Mouse (Mus musculus) fat pad, adult 2 months (tissue): ENCODE results near the gene Cfap99.

ENCODE experiments used
- DNase-seq: peaks from one replicate; pipeline ENCODE4 v3.0.0-alpha.2; 2011; ENCODE audit warnings: low read depth, low spot score; ENCODE audit errors: extremely low read depth

Cfap99 gene

DNA sequence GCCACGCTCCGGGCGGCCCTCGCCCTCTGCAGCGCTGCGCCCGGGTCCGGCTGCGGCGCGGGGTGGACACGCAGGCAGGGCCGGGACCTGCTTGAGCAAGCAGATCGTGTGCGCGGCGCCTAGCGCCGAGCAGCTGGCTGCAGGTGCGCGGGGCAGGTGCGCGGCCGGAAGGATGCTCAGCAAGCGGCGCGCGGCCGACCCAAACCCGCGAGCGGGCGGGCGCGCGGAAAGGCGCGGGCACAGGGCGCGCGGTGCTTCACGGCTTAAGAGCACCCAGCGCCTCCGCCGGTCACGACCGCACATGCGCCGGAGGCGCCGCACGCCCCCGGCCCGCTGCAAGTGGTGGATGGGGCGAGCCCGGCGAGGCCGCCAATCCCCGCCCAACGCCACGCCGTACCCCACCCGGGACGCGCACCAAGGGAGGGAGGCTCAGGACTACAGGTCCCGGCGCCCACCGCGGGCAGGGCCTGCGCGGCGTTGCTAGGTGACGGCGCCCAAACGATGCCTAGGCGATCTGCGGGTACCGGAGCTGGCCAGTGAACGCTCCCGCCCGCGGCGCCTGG lies at the start of gene Cfap99, which contains the start of gene Zfyve28:
TSS of gene Cfap99 (plus strand) at position 447 of the 563 bp plus-strand sequence.
TSS of gene Zfyve28 (minus strand) at position 296 of the 563 bp plus-strand sequence.
- no peak for DNase-seq

DNA sequence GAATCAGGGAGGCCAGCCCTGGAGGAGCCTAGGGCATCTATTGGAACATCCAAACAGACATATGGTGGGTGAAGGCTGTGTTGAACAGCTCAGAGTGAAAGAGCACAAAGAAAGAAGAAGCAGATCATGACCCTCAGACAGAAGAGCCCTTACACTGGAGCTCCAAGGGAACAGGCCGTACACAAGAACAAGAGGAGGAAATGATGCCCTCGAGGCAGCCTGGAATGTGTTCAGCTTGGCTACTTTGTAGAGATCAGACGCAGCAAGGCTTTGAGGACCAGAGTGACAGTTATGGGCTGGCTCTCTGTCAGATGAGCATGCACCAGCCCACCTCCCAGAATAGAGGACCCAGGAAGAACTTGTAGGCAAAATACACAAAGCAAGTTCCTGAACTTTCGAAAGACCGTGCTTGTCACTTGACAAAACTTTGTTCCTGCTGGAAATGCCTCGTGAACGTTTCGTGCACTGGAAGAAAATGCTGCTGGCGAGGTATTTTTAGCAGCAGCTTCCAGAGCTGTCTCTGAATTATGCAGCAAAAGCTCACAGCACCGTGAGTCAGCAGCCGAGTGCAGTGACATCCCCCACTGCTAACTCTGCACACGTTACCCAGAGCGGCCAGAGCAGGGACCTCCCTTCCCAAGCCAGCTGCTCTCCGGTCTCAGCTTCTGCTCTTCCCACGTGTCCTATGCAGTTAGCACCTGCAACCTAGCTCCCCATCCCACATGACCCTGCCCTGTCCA lies 46.0 kb upstream of the Cfap99 start:
- no peak for DNase-seq

DNA sequence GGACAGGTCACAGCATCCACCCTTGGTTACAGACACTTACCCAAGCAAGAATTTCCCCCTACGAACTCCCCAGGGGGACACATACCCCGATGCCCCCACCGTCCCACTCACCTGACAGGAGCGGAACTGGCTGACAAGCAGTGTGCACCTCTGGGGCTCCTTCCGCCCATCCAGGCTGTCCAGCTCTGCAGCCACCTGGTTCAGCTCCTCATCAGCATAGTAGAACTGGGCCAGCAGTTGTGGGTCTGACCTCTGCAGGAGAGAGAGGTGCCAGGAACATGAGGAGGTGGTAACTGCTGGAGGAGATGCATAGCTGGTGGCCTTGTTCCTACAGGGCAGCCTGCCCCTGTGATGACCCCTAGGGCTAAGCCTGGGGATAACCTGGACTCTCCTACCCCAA lies 45.3 kb upstream of the Cfap99 start:
- DNase-seq, result no peak

GRCm38 (mm10) chr5:34246443-34246842 lies 42.0 kb upstream of the Cfap99 start:
- no peak for DNase-seq

DNA sequence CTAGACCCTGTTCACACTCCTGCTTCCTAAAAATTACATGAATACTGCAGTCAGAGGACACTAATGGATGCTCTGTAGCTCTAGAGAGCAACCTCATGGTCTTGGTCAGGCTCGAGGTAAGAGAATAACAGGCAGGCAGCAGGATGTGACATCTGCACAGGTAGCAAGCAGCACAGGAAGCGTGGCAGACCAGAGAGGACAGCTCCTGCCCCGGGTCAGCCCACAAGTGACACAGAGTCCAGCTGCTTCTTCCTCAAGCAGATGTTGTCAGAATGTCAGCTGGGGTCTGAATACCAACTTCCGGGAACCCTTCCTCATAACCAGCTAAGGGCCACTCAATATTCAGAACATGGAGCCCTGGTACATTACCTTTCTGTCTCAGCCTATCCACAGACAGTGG lies 39.3 kb upstream of the Cfap99 start:
- DNase-seq, result no peak

- DNase-seq, result no peak
Observed at GRCm38 (mm10) chr5:34250090-34250489, 38.3 kb upstream of the Cfap99 start.

GRCm38 (mm10) chr5:34251794-34252193 lies 36.6 kb upstream of the Cfap99 start:
- DNase-seq, result no peak

GRCm38 (mm10) chr5:34252307-34252966 lies 36.0 kb upstream of the Cfap99 start:
- DNase-seq, result no peak

DNA sequence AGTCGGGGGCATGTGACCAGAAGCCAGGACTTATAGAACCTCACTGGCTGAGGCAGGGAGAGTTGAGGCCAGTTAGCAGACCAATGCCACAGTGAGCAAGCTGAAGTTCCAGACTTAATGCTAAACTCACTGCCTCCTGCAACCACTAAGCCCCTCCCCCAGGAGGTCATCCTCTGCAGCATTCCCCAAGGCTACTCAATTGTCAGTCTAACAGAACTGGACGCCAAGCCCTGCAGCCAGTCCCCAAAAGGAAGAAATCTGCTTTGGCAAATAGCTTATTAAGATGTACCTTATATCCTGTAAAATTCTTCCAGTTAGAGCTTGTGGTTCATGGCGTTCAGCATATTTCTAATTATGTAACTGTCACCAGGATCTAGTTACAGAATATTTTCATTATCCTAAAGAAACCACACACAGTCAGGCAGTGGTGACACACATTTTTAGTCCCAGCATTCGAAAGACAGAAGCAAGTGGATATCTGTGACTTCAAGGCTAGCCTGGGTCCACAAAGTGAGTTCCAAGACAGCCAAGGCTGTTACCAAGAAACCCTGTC lies 35.4 kb upstream of the Cfap99 start:
- DNase-seq, result no peak

DNA sequence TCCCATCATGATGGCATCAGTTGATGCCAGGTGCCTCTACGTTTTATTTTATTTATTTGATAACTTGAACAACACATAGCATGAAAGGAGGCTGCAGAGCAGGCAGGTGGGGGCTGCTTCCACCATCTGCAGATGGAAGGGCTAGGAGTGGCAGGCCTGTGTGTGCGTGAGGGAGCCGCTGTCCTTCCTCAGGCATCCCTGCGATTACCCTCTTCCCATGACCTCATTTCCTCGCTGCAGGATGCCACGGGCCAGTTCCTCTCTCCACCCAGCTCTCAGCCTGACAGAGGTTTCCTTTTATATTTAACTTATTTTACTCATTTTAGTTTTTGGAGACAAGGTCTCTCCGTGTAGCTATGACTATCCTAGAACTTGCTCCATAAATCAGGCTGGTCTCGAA lies 34.1 kb upstream of the Cfap99 start:
- no peak for DNase-seq

DNA sequence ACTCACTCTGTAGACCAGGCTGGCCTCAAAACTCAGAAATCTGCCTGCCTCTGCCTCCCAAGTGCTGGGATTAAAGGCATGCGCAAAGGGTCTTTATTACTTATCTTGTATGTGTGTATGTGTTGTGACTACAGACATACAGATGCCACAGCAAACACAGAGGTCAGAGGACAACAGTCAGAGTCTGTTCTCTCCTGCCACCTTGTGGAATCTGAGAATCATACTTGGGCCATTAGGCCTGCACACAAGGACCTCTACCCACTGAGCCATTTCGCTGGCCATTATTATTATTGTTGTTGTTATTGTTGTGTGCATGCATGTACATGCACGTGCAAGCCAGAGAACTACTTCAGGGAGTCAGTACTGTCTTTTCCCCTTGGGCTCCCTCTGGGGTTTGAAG lies 33.2 kb upstream of the Cfap99 start:
- no peak for DNase-seq

DNA sequence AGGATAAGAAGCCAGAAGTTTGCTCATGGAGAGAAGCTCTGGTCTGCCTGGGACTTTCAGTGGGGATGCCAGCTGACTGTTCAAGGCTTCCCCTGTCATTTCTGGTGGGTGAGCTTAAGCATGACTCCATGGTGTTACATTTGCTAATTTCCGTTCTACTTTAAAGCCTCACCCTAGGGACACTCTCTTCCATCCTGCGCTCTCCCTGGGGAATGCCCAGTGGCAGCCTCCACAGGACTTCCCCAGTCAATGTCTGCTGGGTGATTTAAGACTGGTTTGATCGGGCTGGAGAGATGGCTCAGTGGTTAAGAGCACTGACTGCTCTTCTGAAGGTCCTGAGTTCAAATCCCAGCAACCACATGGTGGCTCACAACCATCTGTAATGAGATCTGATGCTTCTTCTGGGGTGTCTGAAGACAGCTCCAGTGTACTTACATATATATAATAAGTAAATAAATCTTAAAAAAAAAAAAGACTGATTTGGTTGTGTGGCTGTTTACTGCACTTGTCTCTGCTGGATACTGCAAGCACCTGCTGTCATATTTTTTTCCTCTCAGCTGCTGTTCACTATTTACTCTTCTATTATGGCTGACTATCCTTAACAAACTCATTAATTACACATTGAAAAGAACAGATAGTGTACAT lies 29.1 kb upstream of the Cfap99 start:
- DNase-seq, result no peak

DNA sequence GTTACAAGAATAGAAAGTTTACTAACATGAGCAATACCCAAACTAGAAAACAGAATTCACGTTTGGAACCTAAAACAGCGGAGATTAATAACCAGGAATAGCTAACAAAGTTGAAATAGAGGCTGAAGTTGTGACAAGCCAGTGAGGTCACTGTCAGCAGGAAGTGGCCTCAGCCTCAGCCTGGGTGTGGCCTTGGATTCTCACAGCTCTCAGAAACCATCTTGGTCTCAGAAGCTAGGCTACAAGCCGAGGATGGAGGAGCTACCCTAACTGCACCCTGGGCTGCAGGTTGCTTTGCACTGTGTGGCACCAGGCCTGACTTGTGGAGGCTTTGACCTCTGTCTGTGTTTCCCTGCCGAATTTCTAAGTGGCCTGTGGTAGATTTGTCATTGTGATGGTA lies 22.3 kb upstream of the Cfap99 start:
- DNase-seq, result no peak

DNA sequence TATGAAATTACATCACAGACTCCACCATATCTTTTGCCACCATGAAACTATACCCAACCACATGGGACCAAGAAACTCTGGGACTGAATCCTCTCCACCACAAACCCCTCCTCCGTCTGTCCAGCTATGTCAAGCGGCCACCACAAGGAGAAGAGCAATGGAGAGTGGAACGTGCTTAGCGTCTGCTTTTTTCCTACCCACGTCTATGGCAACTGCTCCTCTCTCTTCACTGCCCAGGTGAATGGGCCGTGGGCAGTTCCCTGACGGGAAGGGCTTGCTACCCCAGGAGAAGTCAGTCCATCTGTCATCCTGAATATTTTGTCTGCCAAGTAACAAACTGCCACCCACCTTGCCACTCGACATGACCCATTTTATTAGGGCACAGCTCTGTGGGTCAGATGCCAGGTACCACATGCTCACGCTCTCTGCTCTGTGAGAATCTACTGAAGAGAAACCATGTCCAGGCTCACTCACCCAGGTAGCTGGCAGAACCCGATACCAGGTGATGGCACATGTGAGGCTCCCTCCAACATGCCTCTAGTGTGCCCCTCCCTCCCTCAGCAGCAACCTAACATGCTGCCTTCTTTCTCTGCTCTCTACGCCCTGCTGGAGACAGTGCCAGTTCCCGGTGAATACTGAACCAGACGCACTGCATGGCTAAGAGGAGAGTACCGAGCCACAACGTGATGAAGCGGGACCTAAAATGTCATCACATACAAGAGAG lies 19.0 kb upstream of the Cfap99 start:
- no peak for DNase-seq

- DNase-seq, result no peak
Observed at GRCm38 (mm10) chr5:34269921-34270465, 18.4 kb upstream of the Cfap99 start.

- DNase-seq, result no peak
Observed at GRCm38 (mm10) chr5:34271743-34272142, 16.7 kb upstream of the Cfap99 start.

GRCm38 (mm10) chr5:34273251-34273681 lies 15.1 kb upstream of the Cfap99 start:
- no peak for DNase-seq

- no peak for DNase-seq
Observed at GRCm38 (mm10) chr5:34274268-34274667, 14.1 kb upstream of the Cfap99 start.

- DNase-seq, result no peak
Observed at GRCm38 (mm10) chr5:34274676-34275293, 13.6 kb upstream of the Cfap99 start.

- DNase-seq, result no peak
Observed at GRCm38 (mm10) chr5:34276191-34276590, 12.2 kb upstream of the Cfap99 start.
